Mouse (Mus musculus) midbrain, embryonic 10.5 days (tissue): Measurements from ENCODE around the gene Ptprm. TPM values are rescaled to one million over a fixed set of nuclear protein-coding genes. Genes with fewer than 3 reads are reported as not detected.

Experiments used
- DNase-seq: peaks from one replicate; pipeline ENCODE4 v3.0.0-alpha.2; 2017; ENCODE audit warnings: low spot score
- H3K27ac ChIP-seq: fragments of 300-500 bp; sonication (generic); replicated peaks from 2 replicates; pipeline ENCODE4 v1.5.1; 2016; ENCODE audit warnings: mild to moderate bottlenecking
- H3K27me3 ChIP-seq: fragments of 300-500 bp; sonication (generic); 2 replicates; pipeline ENCODE4 v1.6.1; 2016; ENCODE audit warnings: low read depth, mild to moderate bottlenecking; ENCODE audit not compliant: poor library complexity, severe bottlenecking
- H3K36me3 ChIP-seq: fragments of 300-500 bp; sonication (generic); 2 replicates; pipeline ENCODE4 v1.6.1; 2016; ENCODE audit warnings: mild to moderate bottlenecking, moderate library complexity
- H3K4me1 ChIP-seq: fragments of 300-500 bp; sonication (generic); 2 replicates; pipeline ENCODE4 v1.6.1; 2016
- H3K4me3 ChIP-seq: fragments of 300-500 bp; sonication (generic); 2 replicates; pipeline ENCODE4 v1.5.1; 2016; ENCODE audit warnings: mild to moderate bottlenecking, moderate library complexity
- H3K9me3 ChIP-seq: fragments of 300-500 bp; sonication (generic); replicated peaks from 2 replicates; pipeline ENCODE4 v1.6.1; 2016; ENCODE audit warnings: mild to moderate bottlenecking
- WGBS: fragments of 180-500 bp; shearing (Covaris S2); methylation state at CpG from one replicate; pipeline ENCODE4 v1.1.7; 2016; 5-methylcytosine and 5-hydroxymethylcytosine counted together
- polyA plus RNA-seq: library from polyadenylated mRNA; unstranded; fragments of >200 nt; fragmentation: Nextera tagmentation; extraction: Ambion mirVana; gene quantifications from 2 replicates; pipeline ENCODE4 v1.2.1, GENCODE M21; 2016

The Ptprm gene
- polyA plus RNA-seq, 1 experiment from 2014 or later = 6.4 TPM

DNA sequence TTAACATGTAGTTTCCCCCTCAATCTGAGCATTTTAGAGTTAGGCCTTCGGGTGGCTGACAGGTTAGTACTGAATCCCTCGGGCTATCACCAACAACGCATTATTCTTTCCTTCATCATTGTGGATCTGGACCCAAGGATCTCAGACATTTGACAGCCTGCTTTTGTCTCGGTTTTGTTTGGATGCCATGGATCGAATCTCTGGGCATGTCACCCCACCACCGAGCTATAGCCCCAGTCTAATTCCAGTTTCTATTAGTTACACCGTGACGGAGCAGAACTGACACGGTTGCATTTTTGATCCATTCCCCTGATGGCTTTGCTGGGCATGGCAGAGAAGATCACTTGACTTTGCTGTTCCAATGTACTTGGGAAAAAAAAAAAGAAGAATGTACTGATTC, 346.1 kb downstream of the Ptprm start:
- H3K36me3 ChIP-seq = no peaks in the 10 kb centered on the region
- peaks cover 5% of the 10 kb centered on the region; the same call in 1 of the 2 replicates for H3K9me3 ChIP-seq
- DNase-seq = no peak
- peaks cover 11% of the 10 kb centered on the region for H3K4me1 ChIP-seq
- H3K4me3 ChIP-seq = no peak overlapping the region
- 83% methylated on average over 9 of the region's 9 CpGs for WGBS
- 0 out of 2 replicates have a peak overlapping the region, but pooled peaks have one; percentile 61 for H3K27ac ChIP-seq
- H3K27me3 ChIP-seq = no peaks in the 10 kb centered on the region

DNA sequence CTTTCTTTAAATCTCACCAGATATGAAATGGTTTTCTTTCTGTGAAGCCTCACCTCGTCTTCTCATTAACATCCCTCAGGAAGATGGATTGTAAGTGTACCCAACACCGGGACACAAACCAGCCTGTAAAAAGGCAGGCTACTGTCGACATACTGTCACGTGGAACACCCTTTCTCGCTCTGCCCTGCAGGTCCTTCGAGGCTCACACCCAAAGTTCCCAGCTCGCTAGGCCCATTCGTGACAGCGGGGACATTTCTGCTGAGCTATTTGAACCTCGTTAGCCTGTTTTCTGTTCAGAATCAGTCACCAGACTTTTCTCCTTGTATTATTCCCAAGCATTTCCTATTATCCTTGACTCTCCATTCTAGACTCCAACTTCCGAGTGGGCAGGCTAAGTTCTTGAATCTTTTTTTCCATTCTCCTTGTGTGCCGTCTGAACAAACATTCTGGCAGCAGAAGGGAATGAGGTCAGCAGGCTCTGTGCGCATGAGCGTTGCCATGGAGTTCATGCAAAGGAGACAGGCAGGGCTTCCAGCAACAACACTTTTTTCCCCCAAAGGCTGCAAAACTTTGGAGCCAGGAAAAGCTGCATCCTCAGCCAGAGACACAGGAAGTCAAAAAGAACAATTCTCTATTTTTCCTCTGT, 347.4 kb downstream of the Ptprm start:
- H3K9me3 ChIP-seq = peaks cover 5% of the 10 kb centered on the region; the same call in 1 of the 2 replicates
- peak; percentile 50 for DNase-seq
- H3K4me1 ChIP-seq = peaks cover 11% of the 10 kb centered on the region
- no peaks in the 10 kb centered on the region for H3K27me3 ChIP-seq
- no peak overlapping the region for H3K4me3 ChIP-seq
- WGBS = 79% methylated on average over 14 of the region's 14 CpGs
- no peaks in the 10 kb centered on the region for H3K36me3 ChIP-seq
- 0 out of 2 replicates have a peak overlapping the region, but pooled peaks have one; percentile 1 for H3K27ac ChIP-seq

DNA sequence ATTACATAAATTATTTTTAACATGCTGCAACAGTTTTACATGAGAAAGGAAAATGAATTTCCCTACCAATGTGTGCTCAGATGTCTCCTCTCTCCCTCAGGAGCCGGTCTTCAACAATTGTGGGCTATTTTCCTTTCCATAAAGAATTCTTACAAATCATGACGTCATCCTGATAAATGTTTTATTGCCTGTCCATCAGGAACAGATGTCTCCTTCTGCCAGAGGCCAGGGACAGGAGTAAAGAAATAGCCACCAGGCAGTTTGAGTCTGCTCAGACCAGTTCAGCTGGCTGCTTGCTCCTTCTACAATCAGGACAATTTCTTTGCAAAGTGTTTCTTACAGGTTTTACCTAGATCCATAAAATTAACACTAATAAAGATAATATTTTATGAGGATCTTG, 357.4 kb downstream of the Ptprm start:
- Histone ChIP-seq H3K9me3 (peaks cover 18% of the 10 kb centered on the region), H3K4me1 (0 out of 2 replicates have a peak, but pooled peaks cover under 1% of the 10 kb centered on the region), H3K36me3 (0 out of 2 replicates have a peak, but pooled peaks cover 9% of the 10 kb centered on the region), H3K27ac (no peak overlapping the region), H3K4me3 (no peak overlapping the region), H3K27me3 (no peaks in the 10 kb centered on the region)
- 79% methylated on average over 2 of the region's 2 CpGs for WGBS
- no peak for DNase-seq

DNA sequence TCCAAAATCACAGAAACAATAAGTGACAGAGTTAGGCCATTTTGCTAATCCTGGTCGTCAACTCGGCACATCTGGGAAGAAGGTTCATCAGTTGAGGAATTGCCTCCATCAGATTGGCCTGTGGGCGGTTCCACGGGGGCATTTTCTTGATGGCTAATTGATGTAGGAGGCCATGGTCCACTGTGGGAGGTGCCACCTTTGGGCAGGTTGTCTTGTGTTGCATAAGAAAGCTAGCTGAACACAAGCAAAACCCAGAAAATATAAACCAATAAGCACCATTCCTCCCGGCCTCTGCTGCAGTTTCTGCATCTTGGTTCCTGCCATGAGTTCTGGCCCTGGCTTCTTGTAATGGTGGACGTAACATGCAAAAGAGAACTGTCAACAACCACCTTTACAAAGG, 358.2 kb downstream of the Ptprm start:
- no peak for DNase-seq
- 92% methylated on average over 6 of the region's 6 CpGs for WGBS
- H3K4me3 ChIP-seq = no peak overlapping the region

DNA sequence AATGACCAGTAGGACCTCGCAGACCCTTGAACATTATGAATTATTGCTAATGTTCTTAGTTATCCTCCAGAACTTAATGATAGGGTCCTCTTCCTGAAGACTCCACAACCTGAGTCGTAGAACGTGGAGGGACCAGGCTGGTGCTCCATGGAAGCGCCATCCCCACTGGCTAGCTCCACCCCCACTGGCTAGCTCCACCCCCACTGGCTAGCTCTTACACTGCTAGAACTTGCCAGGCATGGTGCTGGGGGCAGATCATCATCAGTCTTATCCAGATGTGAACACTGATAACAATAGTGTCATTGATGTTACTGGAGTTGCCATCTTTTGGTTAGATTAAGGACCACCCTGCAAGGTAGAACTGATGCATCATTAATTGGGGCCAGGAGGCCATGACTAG, 362.4 kb downstream of the Ptprm start:
- no peaks in the 10 kb centered on the region for H3K36me3 ChIP-seq
- 90% methylated on average over 4 of the region's 4 CpGs for WGBS
- H3K27me3 ChIP-seq = peaks cover 13% of the 10 kb centered on the region; the same call in 1 of the 2 replicates
- H3K4me1 ChIP-seq = peaks cover 32% of the 10 kb centered on the region
- H3K27ac ChIP-seq = no peak overlapping the region
- H3K9me3 ChIP-seq = no peaks in the 10 kb centered on the region
- DNase-seq = no peak
- no peak overlapping the region for H3K4me3 ChIP-seq

More for the DNA sequence above, 358.2 kb downstream of the Ptprm start:
- Histone ChIP-seq H3K27ac (no peak overlapping the region), H3K27me3 (no peaks in the 10 kb centered on the region), H3K4me1 (peaks cover 9% of the 10 kb centered on the region), H3K36me3 (0 out of 2 replicates have a peak, but pooled peaks cover 9% of the 10 kb centered on the region), H3K9me3 (peaks cover 18% of the 10 kb centered on the region)

GRCm38 (mm10) chr17:66990761-66991160, 363.5 kb downstream of the Ptprm start:
- Histone ChIP-seq H3K9me3 (no peaks in the 10 kb centered on the region), H3K4me1 (peaks cover 32% of the 10 kb centered on the region), H3K27me3 (peaks cover 13% of the 10 kb centered on the region; the same call in 1 of the 2 replicates), H3K27ac (no peak overlapping the region), H3K36me3 (no peaks in the 10 kb centered on the region), H3K4me3 (no peak overlapping the region)
- no peak for DNase-seq
- WGBS = 39% methylated on average over 2 of the region's 2 CpGs

- H3K36me3 ChIP-seq = no peaks in the 10 kb centered on the region
- peaks cover 32% of the 10 kb centered on the region for H3K4me1 ChIP-seq
- peaks cover 13% of the 10 kb centered on the region; the same call in 1 of the 2 replicates for H3K27me3 ChIP-seq
- no peak overlapping the region for H3K4me3 ChIP-seq
- 92% methylated on average over 1 of the region's 1 CpGs for WGBS
- H3K27ac ChIP-seq = no peak overlapping the region
- no peak for DNase-seq
- no peaks in the 10 kb centered on the region for H3K9me3 ChIP-seq
These were observed 366.2 kb downstream of the Ptprm start for GRCm38 (mm10) chr17:66988014-66988413.

- WGBS = 86% methylated on average over 2 of the region's 2 CpGs
- DNase-seq = no peak
These were observed 372.6 kb downstream of the Ptprm start for GRCm38 (mm10) chr17:66981649-66982048.

DNA sequence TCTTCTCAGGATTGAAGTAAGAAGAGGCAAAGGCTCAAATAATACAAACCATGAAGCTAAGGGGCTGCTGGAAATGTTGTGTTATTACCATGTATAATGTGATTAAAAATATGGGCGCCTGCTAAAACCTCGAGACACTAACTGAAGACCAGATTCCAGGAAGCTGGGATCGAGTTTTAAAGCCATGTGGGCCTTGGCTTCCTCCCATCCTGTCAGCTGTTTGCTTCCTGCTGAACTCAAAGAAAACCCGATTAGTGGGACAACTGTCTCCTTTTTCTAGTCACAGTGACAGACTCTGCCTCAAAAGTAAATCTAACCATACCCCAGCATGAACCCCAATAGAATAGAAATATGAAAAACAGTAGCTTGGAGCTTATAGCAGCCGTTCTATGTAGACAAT, 374.3 kb downstream of the Ptprm start:
- no peak overlapping the region for H3K27ac ChIP-seq
- H3K36me3 ChIP-seq = no peaks in the 10 kb centered on the region
- H3K9me3 ChIP-seq = no peaks in the 10 kb centered on the region
- no peak for DNase-seq
- no peaks in the 10 kb centered on the region for H3K27me3 ChIP-seq
- H3K4me1 ChIP-seq = no peaks in the 10 kb centered on the region
- WGBS = 82% methylated on average over 5 of the region's 5 CpGs
- H3K4me3 ChIP-seq = no peak overlapping the region

More at GRCm38 (mm10) chr17:66981649-66982048, 372.6 kb downstream of the Ptprm start:
- H3K4me1 ChIP-seq = no peaks in the 10 kb centered on the region
- no peak overlapping the region for H3K4me3 ChIP-seq
- H3K9me3 ChIP-seq = no peaks in the 10 kb centered on the region
- no peaks in the 10 kb centered on the region for H3K27me3 ChIP-seq
- no peaks in the 10 kb centered on the region for H3K36me3 ChIP-seq
- no peak overlapping the region for H3K27ac ChIP-seq

DNA sequence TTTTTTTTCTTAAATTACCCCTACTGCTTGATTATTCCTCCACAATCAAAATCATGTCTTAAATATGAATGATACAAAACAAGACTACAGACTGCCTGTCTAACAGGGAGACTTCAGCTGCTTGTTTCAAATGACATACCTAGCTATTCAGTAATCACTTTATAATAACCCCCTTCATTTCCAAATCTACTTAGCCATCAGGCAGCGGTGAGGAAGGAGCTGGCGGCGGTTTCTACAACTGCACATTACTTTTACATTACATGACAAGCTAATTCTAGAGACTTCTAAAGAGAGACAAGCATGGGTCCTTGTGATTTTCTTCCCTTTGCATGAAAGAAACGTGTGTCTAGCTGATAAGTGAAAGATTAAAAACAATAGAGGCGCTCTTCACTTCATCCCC, 377.8 kb downstream of the Ptprm start:
- DNase-seq = no peak
- H3K27ac ChIP-seq = no peak overlapping the region
- H3K4me3 ChIP-seq = no peak overlapping the region
- H3K4me1 ChIP-seq = no peaks in the 10 kb centered on the region
- no peaks in the 10 kb centered on the region for H3K9me3 ChIP-seq
- no peaks in the 10 kb centered on the region for H3K27me3 ChIP-seq
- H3K36me3 ChIP-seq = no peaks in the 10 kb centered on the region
- WGBS = 85% methylated on average over 5 of the region's 5 CpGs

- Histone ChIP-seq H3K4me3 (no peak overlapping the region), H3K27me3 (no peaks in the 10 kb centered on the region), H3K4me1 (no peaks in the 10 kb centered on the region), H3K9me3 (no peaks in the 10 kb centered on the region), H3K36me3 (no peaks in the 10 kb centered on the region), H3K27ac (no peak overlapping the region)
- no peak for DNase-seq
- 87% methylated on average over 3 of the region's 3 CpGs for WGBS
These were observed 381.3 kb downstream of the Ptprm start for GRCm38 (mm10) chr17:66972976-66973375.

GRCm38 (mm10) chr17:66960986-66961385, 393.3 kb downstream of the Ptprm start:
- no peak overlapping the region for H3K4me3 ChIP-seq
- no peaks in the 10 kb centered on the region for H3K9me3 ChIP-seq
- 0 out of 2 replicates have a peak, but pooled peaks cover 3% of the 10 kb centered on the region for H3K4me1 ChIP-seq
- WGBS = 72% methylated on average over 5 of the region's 5 CpGs
- H3K27me3 ChIP-seq = no peaks in the 10 kb centered on the region
- no peak for DNase-seq
- H3K27ac ChIP-seq = no peak overlapping the region
- H3K36me3 ChIP-seq = no peaks in the 10 kb centered on the region

- 0 out of 2 replicates have a peak, but pooled peaks cover 3% of the 10 kb centered on the region for H3K4me1 ChIP-seq
- H3K27ac ChIP-seq = no peak overlapping the region
- DNase-seq = no peak
- H3K9me3 ChIP-seq = no peaks in the 10 kb centered on the region
- WGBS = 83% methylated on average over 6 of the region's 6 CpGs
- no peaks in the 10 kb centered on the region for H3K36me3 ChIP-seq
- no peak overlapping the region for H3K4me3 ChIP-seq
- no peaks in the 10 kb centered on the region for H3K27me3 ChIP-seq
These were observed 393.7 kb downstream of the Ptprm start for GRCm38 (mm10) chr17:66960557-66960956.
